Mouse (Mus musculus): ENCODE results near the gene Timeless.

DNA sequence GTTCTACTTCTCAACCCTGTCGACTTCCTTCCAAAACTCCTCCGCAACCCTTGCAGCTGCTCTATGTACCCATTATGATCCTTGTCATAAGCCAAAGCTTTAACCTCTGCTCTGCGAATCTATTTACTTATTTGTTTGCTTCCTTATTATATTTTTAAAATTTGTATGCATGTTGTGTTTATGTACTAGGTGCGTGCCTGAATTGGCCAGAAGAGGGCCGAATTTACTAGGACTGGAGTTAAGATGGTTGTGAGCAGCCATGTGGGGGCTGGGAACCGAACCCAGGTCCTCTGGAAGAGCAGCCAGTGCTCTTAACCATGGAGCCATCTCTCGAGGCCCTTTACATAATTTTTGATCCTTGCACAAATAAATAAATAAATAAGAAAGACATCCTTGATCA, 39.0 kb downstream of the Timeless start:
- TF ChIP-seq POLR2A (IDR thresholded peaks at IDR 0.05; ENCODE audit: borderline replicate concordance, insufficient read depth, low read length) (no peak), CTCF (IDR thresholded peaks at IDR 0.05; ENCODE audit: borderline replicate concordance, insufficient read depth, low read depth, low read length) (no peak)

Measured in cerebellum, adult 2 months (tissue).